Mouse (Mus musculus) naive thymus-derived CD4-positive, alpha-beta T cell, adult 2 months (primary cell): ENCODE results near the gene Patz1.

Experiments
- DNase-seq: peaks from one replicate; pipeline ENCODE4 v3.0.0-alpha.2; 2011; ENCODE audit warnings: low read depth

Gene Patz1

DNA sequence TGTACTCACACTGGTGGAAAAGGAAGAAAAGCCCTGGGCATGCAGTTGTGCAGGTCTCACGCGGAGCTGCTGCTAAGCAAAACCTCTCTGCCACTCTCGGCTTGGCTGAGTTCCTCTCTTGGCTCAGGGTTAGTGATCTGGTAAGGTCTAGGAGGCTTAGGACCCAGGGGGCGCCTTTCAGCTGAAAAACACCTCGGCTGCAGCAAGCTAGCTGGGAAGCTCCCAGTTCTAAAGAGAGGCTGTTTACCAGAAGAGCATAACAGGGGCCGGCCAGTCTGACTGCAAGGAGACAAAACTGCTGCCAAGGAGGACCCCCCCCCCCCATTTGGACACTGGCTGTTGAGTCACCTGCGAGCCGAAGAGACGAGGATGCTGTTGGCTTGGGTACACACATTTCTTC lies 41.9 kb downstream of the Patz1 start:
- DNase-seq: peak; percentile 86

DNA sequence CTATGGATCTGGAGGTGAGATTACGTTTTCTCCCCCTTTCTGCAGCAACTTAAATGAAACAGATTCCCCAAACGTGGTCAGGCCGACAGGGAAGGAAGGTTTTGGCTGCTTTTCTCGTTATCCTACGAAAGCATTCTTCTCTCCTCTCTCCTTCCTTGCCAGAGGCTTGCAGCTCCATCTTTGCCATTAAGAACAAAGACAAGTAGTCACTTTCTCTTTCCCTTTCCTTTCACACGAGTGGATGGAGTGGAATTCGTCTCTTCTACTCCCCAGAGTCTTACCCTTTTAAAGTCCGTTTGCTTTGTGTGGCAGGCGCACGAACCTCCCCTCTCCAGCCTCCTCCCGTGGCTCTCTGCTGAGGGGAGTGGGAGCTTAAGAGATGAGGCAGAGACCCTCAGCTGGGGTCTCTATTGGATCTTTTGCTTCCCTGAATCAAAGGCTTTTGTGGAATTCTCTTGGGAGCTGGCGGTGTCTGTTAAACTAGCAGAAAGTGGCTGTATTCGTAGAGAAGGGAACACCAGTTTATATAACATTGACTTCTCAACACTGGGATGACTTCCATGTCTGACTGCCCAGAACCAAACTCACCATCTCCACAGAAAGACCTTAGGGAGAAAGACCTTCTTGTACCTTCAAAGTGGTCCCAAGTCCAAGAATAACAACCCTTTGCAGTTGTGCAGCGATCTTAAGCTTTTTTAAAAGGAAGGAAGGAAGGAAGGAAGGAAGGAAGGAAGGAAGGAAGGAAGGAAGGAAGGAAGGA lies 42.5 kb downstream of the Patz1 start:
- DNase-seq: peak; percentile 64

DNA sequence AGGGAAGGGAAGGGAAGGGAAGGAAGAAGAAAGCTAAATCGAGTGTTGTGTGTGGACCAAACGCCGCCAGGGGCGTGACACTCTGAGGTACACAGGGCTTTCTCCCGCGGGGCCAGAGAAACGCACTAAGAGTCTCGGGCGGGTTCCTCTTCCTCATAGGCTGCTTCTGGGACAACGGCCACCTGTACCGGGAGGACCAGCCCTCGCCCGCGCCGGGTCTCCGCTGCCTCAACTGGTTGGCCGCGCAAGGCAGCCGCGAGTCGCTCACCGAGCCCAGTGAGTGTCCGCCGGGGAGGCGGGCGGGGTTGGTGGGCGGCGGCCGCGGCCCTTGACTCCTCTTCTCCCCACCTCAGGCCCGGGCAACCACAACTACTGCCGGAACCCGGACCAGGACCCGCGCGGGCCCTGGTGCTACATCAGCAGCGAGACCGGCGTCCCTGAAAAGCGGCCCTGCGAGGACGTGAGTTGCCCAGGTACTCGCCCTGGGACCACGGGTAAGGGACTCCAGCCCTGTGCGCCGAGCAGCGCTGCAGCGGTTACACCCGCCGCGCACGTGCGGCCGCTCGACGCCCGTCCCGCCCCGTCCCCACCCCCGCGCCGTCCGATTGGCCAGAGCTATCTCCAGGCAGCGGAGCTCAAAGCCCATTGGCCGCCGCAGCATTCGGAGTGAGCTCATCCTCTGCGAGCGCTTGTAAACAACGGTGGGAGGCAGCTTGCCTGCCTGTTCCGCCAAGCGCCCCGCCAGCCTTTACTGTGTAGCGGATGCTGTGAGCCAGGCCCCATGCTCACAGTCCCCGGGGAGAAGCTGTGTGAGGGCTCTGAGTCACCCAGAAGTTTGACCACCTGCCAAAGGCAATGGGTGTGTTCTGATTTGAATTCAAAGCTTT lies 43.3 kb downstream of the Patz1 start:
- DNase-seq: peak; percentile 98

DNA sequence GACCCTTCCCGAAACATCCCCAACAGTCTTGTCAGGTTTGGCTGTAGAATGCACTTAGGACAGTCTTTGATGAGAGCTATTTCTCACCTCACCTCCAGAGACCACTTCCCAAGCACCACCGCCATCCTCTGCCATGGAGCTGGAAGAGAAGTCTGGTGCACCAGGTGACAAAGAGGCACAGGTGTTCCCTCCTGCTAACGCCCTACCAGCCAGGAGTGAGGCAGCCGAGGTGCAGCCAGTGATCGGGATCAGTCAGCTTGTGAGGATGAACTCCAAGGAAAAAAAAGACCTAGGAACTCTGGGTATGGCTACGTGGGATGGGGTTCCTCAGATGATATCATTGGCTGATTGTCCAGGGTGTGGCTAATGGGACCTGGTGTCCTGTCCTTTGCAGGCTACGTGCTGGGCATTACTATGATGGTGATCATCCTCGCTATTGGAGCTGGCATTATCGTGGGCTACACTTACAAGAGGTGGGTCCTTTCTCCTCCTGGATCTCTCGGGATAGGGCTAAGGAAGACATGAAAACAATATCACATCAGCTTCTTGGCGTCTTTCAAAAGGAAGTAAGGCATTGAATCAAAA lies 44.5 kb downstream of the Patz1 start:
- DNase-seq: no peak

DNA sequence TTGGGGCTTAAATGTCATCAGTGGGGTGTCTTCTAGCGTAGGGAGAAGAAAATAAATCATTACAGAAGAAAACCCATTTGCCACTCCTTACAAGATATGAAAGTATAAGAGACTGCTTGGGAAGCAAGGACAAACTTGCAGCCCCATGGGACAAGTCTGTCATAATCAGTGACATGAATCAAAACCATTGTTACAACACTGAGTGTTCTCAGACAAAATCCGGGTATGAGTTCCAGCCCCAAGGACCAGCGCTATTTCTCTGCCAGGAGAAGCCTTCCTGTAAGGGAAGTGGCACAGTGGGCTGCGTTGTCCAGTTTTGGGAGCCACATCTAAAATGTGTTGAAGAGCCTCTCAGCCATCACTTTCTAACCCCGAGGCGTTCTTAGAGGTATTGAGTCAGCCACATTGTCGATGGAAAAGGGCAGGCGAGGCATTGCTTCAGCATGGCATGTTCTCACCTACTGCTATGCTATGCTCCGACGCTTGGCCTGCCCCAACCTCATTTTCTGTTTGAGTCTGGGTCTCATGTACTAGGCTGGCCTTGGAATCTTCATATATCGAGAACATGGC lies 45.6 kb downstream of the Patz1 start:
- DNase-seq: peak; percentile 50

DNA sequence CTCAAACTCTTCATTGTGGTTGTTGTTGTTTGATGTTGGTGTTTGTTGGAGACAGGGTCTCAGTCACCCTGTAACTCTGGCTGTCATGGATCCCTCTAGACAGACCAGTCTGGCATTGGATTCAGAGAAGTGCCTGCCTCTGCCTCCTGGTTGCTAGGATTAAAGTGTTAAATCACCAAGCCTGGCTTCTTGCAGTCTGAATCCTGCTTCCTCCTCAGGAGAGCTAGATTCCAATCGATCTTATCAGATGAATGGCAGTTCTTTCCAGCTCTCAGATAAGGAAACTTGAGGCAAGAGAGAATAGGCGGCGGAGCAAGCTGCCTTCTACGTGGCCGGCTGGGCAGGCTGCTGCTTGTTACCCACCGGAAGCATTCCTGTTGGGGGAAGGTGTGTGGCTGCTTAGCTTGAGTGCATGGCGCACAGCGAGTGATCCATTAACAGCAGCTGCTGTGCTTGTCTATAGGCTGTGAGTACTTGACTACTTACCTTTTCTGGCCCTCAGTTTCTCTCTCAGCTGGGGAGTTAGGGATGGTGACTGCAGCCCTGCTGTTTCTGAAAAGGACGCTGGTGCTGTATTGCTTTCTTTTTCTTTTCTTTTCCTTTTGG lies 46.1 kb downstream of the Patz1 start:
- DNase-seq: peak; percentile 70

DNA sequence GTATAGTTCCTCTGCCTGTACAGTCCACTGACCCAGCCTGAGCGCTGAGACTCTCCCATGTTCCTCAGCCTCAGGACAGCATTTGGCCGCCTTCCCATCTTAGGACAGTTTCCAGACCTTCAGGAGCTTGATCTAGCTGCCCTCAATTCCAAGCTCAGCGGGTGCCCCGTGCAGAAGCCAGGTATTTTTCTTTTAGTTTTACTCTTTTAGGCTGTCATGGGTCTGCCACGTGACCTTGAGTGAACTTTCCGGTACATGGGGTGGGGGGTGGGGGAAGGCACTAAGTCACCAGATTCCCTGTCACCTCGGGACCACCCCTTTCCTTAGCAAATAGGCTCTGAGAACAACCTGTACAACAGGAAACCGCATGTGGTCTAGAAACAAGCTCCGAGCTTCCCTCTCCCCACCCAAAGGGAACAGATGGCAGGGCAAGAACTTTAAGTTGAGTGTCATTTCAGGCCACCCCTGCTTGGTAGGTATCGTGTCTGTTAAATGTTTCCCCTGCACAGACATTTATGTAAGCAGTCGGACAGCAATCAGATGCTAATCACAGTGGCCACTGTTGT lies 47.1 kb downstream of the Patz1 start:
- peak; percentile 94 for DNase-seq

DNA sequence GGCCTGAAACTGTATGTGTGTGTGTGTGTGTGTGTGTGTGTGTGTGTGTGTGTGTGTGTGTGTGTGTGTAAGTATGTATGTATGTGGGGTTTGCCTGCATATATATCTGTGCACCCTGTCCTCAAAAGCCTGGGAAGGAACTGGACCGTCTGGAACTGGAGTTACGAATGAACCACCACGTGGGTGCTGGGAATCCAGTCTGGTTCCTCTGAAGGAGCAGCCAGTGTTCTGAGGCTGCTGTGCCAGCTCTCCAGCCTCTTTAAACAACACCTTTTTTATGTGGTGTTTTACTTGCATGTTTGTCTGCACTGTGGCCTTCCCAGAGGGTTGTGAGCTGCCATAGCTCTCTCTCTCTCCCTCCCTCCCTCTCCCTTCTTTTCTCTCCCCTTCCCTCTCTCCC lies 47.9 kb downstream of the Patz1 start:
- DNase-seq: peak; percentile 62

DNA sequence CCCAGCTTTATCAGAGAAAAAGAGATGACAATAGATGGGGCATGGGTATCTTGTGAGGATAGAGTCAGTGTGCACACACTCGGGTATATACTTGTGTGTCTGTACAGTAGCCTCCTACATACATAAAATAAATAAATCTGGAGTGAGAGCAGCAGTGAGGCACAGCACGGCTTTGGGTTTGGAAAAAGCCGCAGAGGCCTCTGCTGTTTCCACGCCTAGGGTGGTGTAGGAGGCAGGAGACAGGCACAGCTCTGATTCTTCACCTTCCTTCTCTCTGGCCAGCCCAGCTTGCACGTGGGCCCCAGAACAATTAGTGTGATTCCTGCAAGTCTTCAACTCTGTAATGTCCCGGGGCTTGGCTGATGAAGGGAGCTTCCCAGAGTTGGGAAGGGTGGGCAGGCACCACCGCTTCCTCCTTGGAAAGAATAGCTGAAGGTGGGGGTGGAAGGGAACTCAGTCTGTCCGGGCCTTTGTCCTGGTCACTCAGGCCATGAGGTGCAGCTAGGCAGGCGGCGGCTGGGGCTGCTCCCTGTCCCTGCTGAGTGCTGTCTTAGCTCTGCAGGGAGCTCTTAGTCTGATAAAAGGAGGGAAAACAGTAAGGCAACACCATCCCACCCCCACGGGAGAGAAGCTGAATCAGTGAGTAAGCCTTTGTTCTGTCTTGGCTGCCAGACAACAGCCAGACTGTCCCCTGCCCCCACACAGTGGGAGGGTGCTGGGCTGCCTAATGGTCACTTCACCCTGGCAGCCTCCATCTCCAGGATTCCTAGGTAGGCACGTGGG lies 48.7 kb downstream of the Patz1 start:
- no peak for DNase-seq

DNA sequence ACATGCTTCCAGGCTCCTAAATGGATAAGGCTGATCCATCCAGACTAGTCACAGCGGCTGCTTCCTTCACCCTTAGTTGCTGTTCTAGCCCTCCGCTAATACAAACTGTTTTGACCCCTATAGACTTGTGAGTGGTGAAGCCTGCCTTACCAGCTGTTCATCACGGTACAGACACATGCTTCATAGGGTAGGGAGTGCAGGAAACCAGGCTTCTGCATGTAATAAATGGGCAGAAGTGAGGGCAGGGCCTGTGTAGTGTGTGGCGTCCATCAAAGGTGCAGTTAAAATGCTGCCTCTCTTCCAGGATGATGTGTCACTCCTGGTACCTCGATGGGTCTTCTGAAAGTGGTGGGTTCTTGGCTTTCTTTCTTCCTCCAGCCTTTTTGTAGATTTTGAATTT lies 49.3 kb downstream of the Patz1 start:
- DNase-seq: no peak

DNA sequence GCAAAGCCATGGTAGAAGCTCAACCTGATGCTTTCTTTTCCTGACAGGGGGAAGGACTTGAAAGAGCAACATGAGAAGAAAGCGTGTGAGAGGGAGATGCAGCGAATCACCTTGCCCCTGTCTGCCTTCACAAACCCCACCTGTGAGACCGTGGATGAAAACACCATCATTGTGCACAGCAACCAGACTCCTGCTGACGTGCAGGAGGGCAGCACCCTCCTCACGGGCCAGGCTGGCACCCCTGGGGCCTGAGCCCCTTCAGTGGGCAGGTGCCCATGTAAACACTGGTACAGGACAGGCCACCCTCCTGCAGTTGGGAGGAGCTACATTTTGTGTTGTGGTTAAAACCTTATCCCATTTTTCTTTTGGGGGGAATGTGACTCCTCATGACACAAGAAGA lies 52.8 kb downstream of the Patz1 start:
- no peak for DNase-seq

DNA sequence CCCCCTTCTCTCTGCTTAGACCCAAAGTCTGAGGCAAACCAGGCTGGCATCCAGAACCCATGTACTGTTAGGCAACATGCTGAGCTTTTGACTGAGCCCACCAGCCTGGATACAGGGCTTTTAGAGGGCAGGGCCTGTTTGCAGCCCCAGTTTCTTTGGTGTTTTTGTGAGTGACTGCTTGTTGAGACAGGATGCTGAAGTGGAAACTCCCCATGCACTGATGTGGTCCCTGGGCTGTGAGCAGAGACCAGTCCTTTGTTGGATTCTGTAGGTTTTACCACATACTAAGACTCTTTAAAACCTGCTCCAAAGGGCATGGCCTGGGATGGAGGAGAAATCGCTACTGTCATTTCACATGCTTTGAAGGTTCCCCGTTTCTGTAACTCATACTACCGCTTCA lies 56.2 kb downstream of the Patz1 start:
- peak; percentile 84 for DNase-seq

DNA sequence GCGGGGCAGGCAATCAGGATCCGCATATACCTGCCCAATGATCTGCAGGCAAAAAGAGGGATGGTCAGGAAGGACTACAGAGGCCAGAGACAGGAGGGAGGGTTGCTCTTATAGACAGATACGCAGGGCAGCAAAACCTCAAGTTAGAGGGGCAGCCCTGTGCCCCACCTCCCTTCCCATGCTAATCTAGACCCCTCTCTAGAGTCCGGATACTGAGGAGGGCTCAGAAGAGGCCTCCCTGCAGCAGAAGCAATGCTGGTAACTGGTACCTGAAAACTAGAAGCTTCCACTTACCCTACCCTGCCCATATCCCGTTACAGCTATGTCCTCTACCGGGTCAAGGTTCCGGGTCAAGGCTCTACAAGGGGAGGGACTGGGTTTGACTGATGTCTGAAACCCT lies 57.7 kb downstream of the Patz1 start:
- DNase-seq: no peak

DNA sequence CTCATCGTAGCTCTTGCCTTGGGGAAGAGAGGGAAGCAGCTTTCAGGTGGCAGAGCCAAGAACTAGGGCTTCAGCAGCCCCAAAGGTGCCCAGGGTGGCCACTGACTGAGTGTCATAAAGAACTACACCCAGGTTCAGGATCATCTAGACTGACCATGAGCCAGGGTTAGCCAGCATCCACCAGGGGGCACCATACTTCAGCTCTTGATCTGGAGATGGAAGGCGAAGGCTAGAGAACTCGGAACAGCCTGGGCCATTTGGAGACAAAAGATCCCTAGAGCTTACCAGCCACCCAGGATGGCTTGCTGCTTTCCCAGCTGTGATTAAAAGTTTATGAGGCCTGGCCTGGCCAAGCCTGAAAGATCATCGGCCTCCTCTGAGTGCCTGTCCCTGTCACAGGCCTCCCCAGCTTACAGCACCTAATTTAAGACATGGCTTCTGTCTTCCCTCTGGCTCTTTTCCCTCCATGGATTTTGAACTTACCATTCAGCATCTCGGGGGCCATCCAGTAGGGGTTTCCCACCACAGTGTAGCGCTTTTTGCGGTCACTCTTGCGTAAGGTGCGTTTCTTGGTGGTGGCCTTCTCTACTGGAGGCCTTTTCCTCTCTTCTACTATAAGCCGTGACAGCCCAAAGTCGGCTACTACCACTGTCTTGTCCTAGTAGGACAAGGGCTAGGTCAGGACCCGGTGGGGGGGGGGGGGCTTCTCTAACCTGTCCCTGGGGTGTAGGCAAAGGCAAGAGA lies 58.6 kb downstream of the Patz1 start:
- peak; percentile 90 for DNase-seq

DNA sequence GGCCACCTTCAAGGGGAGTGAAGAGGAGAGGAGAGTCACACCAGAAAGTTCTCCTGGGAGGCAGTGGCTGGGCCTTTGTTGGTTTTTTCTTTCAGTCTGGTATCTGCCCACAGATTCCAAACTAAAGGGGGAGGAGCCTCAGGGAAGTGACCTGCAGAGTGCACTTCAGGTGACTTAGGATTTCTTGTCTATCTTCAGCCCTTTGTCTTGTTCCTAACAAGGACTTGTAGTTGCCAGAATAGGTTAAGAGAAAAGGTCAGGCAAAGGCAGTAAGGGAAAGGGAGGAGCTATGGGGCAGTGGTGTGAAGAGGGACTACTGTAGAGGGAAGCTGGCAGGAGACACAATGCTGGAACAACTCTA lies 59.1 kb downstream of the Patz1 start:
- no peak for DNase-seq

DNA sequence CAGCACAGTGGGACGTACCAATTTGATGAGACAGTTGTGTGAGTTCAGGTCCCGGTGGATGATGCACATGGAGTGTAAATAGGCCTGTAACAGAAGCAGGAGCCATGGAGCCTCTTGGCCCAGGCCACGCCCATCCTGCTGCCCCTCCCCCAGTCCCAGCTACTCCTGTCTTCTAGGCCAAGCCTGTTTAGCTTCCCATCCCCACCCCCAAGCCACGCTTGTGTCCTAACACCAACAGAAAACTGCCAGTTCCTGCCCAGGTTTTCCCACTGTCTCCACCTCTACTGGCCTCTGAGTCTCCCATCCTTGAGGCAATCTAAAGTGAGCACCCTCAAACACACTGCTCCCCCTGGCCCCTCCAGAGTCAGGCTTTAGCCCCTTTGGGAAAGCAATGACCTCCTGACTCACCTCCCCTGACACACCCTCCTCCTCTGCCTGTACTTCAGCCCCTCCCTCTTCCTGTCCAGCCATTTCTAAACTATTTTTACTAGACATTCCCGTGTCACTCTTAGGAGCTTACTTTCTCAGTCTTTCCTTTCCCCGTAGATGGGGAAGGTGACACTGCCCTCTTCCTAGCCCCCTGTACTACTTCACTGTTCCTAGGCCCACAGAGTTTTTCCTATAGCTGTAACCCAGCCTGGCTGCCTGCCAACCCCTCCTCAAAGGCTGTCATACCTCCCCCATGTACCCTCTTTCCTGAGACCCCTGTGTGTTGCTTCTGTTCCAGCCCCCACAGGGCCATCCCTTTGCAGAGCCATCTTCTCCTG lies 60.1 kb downstream of the Patz1 start:
- DNase-seq: peak; percentile 48

DNA sequence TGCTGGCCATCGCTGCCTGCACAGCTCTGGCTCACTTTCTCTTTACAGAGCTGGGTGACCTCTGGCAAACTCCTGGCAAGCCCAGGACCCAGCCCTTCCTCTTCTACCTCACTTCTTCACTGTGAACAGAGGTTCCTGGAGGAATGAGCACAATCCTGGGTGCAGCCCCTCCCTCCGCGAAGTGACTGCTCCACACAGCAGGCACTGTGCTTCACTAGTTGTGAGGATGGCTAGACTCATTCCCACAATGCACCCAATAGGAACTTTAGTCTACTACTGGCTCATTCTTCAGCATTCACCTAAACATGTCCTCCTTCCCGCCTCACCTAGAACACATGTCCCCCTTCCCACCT lies 60.6 kb downstream of the Patz1 start:
- DNase-seq: no peak

DNA sequence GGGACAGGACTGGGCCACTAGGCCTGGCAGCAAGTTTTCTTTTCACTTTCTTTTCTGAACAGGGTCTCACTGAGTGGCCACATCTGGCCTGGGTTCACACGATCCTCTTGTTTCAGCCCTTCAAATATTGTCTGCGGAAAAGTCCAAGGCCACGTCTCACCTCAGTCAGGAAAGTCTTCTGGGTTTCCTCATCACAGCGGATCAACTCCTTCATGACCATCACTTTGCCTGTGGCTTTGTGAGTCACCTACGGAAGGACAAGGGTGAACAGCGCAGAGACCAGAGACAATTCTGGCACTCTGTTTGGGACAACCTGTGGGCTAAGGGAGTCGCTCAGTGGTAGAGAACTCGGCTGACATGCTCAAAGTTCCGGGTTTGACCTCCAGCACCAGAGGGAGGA lies 63.5 kb downstream of the Patz1 start:
- no peak for DNase-seq

DNA sequence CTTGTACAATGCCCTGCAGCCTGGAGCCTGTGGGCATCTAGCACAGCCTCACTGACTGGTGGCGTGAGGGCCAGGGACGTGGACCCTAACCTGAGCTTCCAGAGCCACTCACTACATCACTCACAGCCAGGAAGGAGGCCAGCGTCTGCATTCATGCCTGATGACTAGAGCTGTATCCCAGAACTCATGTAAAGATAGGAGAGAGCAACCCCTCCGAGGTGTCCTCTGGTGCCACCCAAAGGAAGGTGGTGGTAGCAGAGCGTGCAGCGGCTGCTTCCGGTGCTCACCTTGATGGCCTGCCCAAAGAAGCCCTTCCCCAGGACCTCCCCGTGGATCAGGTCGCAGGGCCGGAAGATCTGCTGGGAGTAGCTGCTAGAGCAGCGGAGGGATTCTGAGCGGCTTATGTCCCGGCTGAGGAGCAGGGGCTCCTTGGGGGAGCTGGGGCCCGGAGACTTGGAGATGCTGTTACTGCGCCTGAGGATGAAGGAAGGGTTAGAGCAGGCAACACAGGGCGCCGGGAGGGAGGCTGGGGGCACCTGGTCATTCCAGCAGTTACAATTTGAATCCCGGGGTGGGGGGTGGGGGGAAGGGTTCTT lies 64.4 kb downstream of the Patz1 start:
- DNase-seq: peak; percentile 70
